Mouse (Mus musculus) urinary bladder, adult 2 months (tissue): ENCODE data around the gene S100a16. TPM values are rescaled to one million over a fixed set of nuclear protein-coding genes. Genes with fewer than 3 reads are reported as not detected.

Experiments used
- DNase-seq: peaks from one replicate; pipeline ENCODE4 v3.0.0; 2022; ENCODE audit warnings: low spot score
- polyA plus RNA-seq: library from polyadenylated mRNA; depleted of rRNA; stranded (reverse); fragments of >200 nt; gene quantifications from 2 replicates; pipeline ENCODE4 v1.2.3, GENCODE M21; 2012

S100a16 gene
- polyA plus RNA-seq, 1 experiment: 159 TPM

- no peak for DNase-seq
These were observed 19.3 kb upstream of the S100a16 start for GRCm38 (mm10) chr3:90517711-90518110.

DNA sequence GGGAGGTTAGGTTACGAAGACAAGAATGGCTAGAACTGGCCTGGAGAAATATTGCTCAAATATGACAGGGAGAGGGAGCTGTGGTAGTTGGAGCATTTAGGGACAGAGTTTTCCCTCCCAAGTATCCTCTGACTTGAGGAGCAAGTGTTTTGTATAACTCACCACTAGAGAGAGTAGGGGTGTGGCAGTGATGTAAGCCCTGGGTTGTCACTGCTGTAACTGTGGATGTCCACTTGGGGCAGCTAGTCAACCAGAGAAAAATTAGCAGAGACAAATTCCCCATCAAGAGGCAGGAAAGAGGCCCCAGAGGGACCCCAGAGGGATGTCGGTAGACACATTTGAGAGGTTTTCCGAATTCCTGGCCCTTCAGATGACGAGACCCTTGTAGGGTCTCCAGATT lies 11.6 kb upstream of the S100a16 start:
- no peak for DNase-seq

GRCm38 (mm10) chr3:90526076-90526475 lies 11.0 kb upstream of the S100a16 start:
- DNase-seq: no peak

DNA sequence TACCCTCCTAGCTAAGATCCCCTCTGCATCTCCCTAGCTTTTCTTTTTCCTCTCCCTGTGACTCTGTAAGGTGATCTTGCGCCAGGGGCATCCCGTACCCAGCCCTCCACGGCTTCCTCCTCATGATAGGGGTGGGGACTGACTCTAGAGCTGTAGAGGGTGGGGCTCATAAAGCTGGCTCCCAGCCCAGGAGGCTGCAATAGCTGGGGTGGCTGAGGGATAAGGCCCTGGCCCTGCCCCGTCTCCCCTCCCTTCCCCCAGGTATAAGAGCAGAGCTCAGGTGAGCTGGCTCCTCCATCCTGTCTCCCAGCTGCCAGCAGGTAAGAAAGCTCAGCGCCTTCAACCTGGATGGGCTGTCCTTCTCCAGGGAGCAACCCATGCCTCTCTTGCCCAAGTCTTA lies 10.5 kb upstream of the S100a16 start, which contains the start of gene S100a14:
Gene S100a14, plus strand, starts transcription at position 277 of the 400 bp plus-strand sequence.
- peak; percentile 63 for DNase-seq

DNA sequence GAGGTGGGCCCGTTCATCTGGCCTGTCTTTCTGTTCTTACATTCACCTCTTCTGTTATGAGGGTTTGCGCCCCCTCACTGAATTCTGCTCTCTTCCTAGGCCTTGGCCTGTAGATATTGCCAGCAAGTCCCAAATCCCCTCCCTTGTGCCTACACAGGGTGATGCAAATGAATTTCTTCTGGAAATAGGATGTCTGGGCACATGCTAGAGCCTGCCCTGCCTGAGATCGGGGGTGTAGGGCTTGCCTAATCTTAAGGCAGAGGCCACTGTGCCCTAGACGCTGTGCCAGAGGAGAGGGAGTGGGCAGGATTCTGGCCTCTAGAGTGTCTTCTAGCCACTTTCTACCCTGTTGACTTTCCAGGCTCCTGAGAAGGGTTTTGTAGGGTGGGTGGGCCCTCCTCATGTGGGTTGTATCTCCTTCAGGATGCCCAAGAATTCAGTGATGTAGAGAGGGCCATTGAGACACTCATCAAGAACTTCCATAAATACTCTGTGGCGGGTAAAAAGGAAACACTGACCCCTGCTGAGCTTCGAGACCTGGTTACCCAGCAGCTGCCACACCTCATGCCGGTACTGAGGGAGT lies 9.7 kb upstream of the S100a16 start:
- no peak for DNase-seq

GRCm38 (mm10) chr3:90531713-90532112 lies 5.3 kb upstream of the S100a16 start:
- no peak for DNase-seq

DNA sequence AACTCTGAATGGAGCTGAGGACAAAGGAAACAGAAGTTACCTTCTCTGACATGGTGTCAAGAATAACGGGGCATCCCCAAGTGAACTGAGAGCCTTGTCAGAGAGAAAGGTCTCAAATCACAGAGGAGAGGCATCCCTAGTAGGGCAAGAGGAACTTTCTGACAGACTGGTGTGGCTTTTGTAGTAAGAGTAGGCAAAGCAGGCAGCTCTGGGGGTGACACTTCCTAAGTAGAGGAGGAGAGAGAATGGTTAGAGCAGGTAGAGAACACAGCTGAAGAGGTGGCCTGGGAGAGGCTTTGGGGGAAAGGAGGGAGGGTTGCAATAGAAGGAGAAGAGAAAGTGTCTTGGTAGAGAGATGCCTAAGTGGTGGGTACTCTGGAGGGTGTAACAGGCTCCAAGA lies 1.6 kb upstream of the S100a16 start:
- no peak for DNase-seq

DNA sequence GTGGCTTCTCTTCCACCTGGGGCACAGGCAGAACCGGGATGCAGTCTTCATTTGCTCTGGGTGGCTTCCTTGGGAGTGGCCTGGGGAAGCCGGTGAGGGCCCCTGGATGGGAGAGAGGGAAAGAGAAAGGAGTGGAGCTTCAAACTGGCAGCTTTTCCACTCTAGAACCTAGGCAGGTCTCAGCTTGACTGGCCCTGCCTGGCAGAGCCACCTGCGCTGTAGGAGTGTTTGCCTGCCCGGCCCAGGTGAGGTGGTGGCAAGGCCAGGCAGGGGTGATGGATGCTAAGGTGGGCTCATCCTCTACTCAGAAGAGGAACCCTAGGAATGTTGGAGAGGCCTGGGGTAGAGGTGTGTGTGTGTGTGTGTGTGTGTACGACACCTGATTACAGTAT lies 847 bp downstream of the S100a16 start:
- peak; percentile 46 for DNase-seq

DNA sequence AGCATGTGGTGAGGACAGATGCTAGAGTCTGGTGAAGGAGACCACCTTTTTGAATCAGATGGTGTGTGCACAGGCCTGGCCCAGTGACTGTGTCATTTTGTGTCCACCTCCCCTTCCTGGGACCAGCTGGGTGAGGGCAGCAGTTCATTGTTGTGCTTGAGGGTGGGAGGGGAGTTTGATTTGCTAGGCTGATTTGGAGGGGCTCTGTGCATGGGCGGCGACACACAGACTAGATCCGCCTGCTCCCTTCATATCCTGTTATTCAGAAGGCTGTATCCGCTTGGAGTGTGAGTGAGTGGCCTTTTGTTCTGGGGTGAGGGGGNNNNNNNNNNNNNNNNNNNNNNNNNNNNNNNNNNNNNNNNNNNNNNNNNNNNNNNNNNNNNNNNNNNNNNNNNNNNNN lies 3.9 kb downstream of the S100a16 start:
- DNase-seq: no peak

- DNase-seq: no peak
These were observed 12.8 kb downstream of the S100a16 start for GRCm38 (mm10) chr3:90549676-90550420.

DNA sequence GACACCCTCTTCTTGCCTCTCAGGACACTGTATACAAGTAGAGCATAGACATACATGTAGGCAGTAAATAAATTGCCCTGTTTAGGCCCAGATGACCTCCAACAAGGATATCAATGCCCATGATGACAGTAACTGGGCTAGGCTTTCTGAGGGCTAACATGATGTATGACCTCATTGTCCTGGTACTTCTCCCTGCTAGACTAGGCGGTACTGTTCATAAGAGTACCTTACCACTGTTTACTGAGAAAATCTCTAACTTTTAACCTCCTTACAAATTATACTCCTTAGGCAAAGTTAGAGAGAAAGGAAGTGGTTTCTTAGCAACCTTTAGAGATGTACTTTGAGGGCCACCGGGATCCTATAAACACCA lies 13.4 kb downstream of the S100a16 start:
- no peak for DNase-seq

DNA sequence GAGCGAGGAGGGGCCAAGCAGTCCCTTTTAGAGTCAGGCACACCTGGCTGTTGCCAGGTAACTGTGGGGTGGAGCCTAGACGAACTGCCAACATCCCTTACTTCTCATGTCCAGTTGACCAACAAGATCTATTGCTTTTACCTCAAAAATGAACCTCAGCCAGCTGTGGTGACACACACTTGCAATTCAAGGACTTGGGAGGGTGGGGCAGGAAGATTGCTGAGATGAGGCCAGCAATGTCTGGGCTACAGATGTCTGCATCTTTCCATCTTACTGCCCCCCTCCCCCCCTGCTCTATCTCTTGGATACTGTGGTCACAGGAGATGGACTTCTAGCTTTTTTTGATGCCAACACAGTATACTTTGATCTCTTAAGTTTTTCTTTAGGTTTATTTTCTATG lies 15.2 kb downstream of the S100a16 start:
- no peak for DNase-seq

DNA sequence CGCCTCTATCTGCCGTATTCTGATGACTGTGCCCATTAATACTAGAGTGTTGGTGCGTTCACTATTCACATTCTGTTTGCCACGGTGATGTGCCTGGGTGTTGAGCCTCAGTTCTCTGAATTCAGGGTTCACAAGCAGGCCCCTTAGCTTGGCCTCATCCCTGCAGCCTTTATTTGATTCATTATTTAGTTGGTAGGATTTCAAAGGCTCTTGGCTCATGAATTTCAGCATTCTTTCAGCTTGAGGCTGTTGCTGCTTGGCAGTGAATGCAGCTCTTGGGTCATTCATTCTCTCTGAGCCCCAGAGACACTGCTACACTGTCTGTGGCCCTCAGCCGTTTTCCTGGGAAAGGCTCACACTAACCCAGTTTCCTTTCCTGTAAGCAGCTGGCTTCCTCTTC lies 18.9 kb downstream of the S100a16 start:
- DNase-seq: no peak

DNA sequence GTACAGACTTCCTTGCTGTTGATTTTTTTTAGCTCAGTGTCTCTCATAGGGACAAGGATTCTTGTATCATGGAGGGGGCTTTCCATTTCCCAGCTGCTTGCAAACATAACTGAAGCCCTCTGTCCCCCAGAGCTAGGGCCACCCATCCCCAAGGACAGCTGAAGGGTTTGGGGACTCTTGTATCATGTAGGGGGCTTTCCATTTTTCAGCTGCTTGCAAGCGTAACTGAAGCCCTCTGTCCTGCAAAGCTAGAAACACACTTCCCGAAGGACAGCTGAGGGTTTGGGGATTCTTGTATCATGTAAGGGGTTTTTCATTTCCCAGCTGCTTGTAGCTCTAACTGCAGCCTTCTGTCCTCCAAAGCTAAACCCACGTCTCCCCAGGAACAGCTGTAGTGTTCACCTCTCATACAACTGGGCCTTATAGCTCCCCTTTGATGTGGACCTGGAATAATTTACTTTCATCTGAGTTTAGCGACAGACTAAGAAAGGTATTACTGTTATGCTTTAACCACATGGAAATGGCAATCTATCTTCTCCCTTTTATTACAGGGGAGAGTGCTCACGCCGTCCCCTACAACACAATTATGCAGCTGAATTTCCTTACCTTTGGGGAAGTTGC lies 23.1 kb downstream of the S100a16 start, which contains the start of gene S100a3:
Gene S100a3, plus strand, starts transcription at position 571 of the 621 bp plus-strand sequence.
- no peak for DNase-seq

DNA sequence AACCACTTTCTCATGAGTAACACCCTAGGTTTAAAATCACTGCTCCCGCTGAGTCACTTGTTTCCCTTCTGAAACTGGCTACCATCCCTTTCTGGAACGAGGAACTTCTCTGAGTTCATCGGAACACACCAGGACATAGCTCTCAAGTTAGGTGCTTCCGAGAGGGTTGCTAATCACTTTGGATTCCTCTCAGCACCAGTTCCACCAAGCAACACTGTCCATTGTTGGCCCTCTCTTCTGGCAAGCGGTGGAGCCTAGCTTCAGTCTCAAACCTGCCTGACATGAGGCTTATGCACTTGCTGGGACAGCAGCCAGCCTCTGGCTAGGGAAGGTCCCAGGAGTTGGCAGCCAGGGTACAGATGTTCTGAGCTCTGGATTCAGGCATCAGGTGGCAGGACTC lies 37.6 kb downstream of the S100a16 start:
- no peak for DNase-seq

GRCm38 (mm10) chr3:90575320-90575719 lies 38.3 kb downstream of the S100a16 start:
- no peak for DNase-seq

- no peak for DNase-seq
These were observed 39.4 kb downstream of the S100a16 start for GRCm38 (mm10) chr3:90576351-90577001.

DNA sequence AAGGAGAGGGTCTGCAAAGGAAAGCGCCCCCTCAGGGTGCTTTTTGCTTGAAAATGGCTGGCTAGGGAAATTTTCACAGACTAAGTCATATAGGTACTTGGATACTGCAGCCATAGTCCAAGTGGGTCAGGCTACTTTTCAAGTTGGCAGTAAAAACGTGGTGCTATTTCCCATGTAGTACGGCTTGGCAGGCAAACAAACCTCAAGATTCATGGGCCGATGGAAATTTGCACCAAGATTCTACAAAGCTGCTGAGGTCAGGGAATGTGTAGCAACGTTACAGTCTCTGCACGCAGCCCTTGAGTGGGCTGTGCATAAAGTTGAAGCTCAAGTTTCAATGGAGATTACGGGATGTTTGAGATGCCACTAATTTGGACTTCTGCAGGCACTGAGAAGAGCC lies 42.4 kb downstream of the S100a16 start:
- DNase-seq: no peak

DNA sequence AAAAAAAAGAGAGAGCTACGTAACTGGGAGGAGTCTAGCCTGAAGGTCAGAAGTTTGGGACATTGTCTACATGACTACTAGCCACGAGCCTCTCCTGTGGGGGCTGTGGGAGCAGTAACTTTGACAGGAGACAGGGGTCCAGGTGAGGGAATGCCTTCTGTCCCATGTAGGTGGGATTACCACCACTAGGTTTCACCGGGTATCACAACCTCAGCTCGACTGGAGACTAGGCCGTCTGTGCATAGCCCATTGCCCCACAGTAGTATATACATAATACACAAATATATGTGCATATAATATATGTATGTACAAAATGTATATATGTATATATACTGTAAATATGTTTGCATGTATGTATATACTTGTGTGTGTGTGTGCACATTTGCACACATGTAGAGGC lies 44.1 kb downstream of the S100a16 start:
- DNase-seq: no peak

- no peak for DNase-seq
These were observed 45.1 kb downstream of the S100a16 start for GRCm38 (mm10) chr3:90582156-90582555.

GRCm38 (mm10) chr3:90582556-90582955 lies 45.5 kb downstream of the S100a16 start:
- no peak for DNase-seq

- no peak for DNase-seq
These were observed 46.8 kb downstream of the S100a16 start for GRCm38 (mm10) chr3:90583893-90584292.

GRCm38 (mm10) chr3:90585595-90585994 lies 48.5 kb downstream of the S100a16 start:
- DNase-seq: peak; percentile 60
